ENCODE assay signal across 22 mouse cellular contexts in genomic region chr4:109659571-109659970, GRCm38 (mm10).
"Had no signal": no experiment of that assay in that cellular context is flagged by ENCODE, and none has a peak within 500 bp of the region (broad histone marks: within the 10 kb centered on the region; RNA-seq: fewer than 3 reads in every experiment).

No protein-coding gene starts in this region.

- H3K27ac ChIP-seq: kidney, embryonic 15.5 days; left cerebral cortex, adult 2 months; limb, embryonic 12.5 days; limb, embryonic 15.5 days; liver, embryonic 14.5 days; macrophage; midbrain, embryonic 12.5 days; neural tube, embryonic 12.5 days; stomach, postnatal 0 days had no signal

- H3K4me2 ChIP-seq: kidney, embryonic 15.5 days; limb, embryonic 12.5 days; limb, embryonic 15.5 days; liver, embryonic 11.5 days; lung, embryonic 14.5 days; midbrain, embryonic 12.5 days; neural tube, embryonic 12.5 days had no signal

- H3K9me3 ChIP-seq: kidney, embryonic 15.5 days; limb, embryonic 12.5 days; limb, embryonic 15.5 days; midbrain, embryonic 12.5 days; neural tube, embryonic 12.5 days had no signal

- H3K4me3 ChIP-seq: kidney, embryonic 15.5 days; left cerebral cortex, adult 2 months; limb, embryonic 12.5 days; limb, embryonic 15.5 days; midbrain, embryonic 12.5 days; neural tube, embryonic 12.5 days had no signal

- ATAC-seq: liver, postnatal 0 days; lung, postnatal 0 days had no signal

- H3K36me3 ChIP-seq: kidney, embryonic 15.5 days; limb, embryonic 12.5 days; limb, embryonic 15.5 days; midbrain, embryonic 12.5 days; neural tube, embryonic 12.5 days had no signal

- H3K9ac ChIP-seq: kidney, embryonic 15.5 days; limb, embryonic 12.5 days; limb, embryonic 15.5 days; liver, embryonic 14.5 days; liver, postnatal 0 days; lung, embryonic 14.5 days; midbrain, embryonic 12.5 days; neural tube, embryonic 12.5 days had no signal

- DNase-seq: kidney, postnatal 10 days; kidney, postnatal 36 days; layer of hippocampus, postnatal 36 days; liver, postnatal 0 days; lung, embryonic 14.5 days; right cerebral cortex, adult 18-20 months; right cerebral cortex, postnatal 14 days; right cerebral cortex, postnatal 4 days; thymus, adult 2 months; thymus, postnatal 14 days; thymus, postnatal 4 days had no signal
